Mouse (Mus musculus) brain, embryonic 14.5 days (tissue): Measurements from ENCODE around the gene Eif4b.

Experiments
- CTCF ChIP-seq: fragments of 200-500 bp; IDR thresholded peaks from 2 replicates; pipeline ENCODE4 v1.5.1; 2012; ENCODE audit warnings: inconsistent platforms, mild to moderate bottlenecking, moderate library complexity, borderline replicate concordance; ENCODE audit not compliant: insufficient read depth, insufficient read length; ENCODE audit errors: extremely low read depth
- POLR2A ChIP-seq: fragments of 200-500 bp; IDR thresholded peaks from 2 replicates; pipeline ENCODE4 v1.6.1; 2012; ENCODE audit warnings: mild to moderate bottlenecking, inconsistent platforms, borderline replicate concordance; ENCODE audit not compliant: poor library complexity, insufficient read depth, insufficient read length, severe bottlenecking; ENCODE audit errors: extremely low read depth

- TF ChIP-seq CTCF (no peak), POLR2A (no peak)
Observed at GRCm38 (mm10) chr15:102023888-102024287, 49.7 kb upstream of the Eif4b start.
